Mouse (Mus musculus): ENCODE results near the gene Mtch1.

Mtch1 gene

DNA sequence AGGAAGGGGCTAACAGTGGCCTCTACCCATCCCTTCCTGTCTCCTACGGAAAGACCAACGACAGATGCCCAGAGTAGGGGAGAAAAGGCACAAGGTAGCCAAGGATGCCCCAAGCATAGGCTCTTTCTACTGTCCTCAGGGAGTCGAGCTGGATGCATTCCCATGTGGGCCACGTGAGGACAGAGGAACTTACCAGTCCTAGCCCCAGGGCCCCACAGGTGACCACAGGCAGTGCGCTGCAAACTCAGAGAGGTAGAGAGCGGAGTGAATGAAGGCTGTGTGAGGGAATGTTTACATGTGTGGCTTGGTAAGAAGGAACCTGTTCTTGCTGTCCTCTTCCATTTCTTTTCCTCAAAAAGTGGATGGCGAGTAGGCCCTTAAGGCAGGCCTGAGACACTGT lies 41.9 kb downstream of the Mtch1 start:
- WGBS: 74% methylated on average over 7 of the region's 7 CpGs

DNA sequence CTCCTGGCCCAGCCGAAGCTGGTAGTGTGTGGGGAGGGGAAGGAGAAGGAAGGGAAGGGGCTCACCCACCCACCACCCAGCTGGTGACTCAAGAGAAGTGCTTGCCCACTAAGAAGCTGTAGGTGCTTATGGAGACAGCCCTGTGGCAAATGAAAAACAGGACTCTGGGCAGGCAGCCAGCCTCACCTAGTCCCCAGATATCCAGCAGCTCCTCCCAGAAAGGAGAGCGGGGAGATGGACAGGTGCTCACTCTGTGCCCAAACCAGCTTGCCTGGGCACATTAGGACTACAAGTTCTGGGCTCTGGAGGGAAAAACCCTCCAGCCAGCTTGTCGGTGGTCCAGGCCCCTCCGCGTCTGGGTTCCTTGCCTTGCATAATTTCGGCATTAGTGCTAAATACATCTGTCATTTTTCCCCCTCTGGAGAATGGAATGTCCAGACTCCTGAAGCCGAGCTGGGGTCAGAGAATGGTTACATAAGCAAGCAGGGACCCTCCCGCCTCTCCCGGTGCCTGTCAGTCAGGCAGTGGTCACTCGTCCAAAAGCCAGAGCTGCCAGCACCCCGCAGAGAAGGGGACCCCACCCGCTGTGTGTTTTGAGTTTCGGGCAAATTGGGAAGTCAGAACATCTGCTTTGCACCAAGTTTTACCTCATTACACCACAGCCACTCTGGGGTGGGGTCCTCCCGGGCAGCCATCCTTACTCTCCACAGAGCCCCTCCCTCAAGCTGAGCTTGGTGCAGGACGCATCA lies 42.5 kb downstream of the Mtch1 start:
- 38% methylated on average over 15 of the region's 15 CpGs for WGBS

DNA sequence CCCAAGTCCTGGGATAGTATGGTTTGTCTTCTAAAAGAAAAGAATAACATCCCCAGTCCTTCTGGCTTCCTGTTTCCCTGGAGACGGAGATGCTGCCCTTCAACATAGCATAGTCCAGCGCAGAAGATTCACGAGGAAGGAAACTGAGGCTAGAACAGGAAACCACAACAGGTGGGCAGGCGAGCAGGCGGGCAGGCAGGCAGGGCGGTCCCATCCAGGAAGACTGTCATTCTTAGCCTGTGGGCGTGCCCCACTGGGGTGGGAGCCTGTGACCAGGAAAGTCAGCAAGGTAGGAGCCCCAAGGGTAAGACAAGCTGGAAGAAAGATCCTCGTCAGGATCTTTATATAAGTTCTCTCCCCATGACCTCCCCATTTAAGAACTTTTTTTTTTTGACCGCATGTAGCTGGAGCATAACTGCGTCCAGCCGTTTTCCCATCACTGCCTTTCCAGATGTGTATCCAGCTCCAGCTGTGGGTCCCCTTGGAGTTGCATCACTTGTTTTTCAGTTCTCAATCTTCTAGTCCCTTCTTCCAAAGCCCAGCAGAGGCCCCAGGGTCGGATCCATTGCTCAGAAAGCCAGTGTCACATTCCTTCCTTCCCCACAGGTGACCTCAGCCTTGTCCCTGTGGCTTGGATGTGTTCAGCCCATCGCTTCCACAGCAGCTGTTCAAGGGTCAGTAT lies 43.2 kb downstream of the Mtch1 start:
- WGBS: 69% methylated on average over 13 of the region's 13 CpGs

DNA sequence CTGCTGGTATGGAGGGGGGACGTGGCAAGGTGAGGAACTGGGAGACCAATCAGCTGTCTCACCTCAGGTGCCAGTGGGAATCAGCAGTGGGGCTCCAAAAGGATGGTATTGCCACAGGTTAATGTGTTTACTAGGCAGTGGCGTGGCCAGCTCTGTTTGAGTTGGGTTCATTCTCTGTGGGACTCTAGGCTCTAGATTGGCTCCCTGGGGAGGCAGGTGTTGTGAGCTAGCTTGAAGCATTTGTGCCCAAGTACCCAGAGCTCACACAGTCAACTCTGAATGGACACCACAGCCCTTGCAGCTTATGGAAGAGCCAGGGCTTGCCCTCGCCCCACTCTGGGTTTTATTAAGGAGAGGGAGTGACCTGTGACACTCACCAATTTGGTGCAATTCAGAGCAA lies 43.9 kb downstream of the Mtch1 start:
- WGBS: 86% methylated on average over 3 of the region's 3 CpGs

DNA sequence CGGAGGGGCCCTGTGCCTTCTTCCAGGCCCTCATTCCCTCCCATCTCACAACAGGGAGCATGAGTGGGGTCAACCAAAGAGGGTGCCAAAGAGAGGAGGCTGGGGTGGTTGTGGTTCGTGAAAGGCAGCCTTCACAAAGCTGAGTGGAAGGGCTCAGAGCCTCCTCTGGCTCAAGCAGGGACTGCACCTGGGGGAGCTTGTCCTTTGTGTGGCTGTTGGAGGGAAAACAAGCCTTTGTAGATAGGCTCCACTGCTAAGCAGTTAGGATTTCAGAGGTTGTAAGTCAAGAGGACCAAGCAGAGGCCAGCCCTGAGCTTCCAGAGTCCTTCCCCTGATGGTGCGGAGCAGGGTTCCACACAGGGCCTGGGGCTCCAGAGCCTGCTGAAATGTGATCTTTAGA lies 44.6 kb downstream of the Mtch1 start:
- WGBS: 69% methylated on average over 3 of the region's 3 CpGs

DNA sequence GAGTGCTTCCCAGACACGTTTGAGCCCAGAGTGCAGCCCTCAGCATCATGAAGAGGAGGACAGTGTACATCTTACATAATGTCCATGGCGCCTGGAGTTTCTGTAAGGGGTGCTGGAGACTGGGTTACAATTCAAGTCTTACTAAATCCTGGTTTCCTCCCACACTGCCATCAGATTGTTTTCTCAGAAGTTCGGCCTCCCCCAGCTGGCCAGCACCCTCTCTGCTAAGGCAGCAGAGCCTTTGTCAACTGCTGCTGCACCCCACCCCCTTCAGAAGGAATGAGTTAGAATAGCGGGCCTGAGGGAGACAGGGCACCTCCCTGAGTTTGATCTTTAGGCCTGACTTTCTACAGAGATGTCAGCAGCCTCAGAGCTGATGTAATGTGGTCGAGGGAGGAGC lies 45.6 kb downstream of the Mtch1 start:
- 62% methylated on average over 5 of the region's 5 CpGs for WGBS

DNA sequence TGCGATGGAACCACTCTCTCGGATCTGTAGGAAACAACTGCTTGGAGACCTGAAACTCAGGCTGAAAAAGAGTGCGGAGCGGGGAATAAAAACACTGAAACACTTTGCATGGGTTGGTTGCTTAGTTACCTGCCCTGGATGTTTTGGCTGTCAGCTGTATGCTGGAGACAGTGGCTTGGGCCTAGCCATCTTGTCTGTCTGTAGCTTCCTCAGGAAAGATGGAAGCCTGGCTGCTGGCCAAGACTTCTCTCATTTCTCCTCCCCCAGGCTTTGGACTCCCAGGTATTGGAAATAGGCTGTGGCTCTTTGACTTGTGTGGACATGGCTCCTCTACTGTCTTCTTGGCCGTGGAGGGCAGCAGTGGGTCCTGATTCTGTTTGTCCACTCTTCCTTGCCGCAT lies 46.3 kb downstream of the Mtch1 start:
- 81% methylated on average over 6 of the region's 6 CpGs for WGBS

DNA sequence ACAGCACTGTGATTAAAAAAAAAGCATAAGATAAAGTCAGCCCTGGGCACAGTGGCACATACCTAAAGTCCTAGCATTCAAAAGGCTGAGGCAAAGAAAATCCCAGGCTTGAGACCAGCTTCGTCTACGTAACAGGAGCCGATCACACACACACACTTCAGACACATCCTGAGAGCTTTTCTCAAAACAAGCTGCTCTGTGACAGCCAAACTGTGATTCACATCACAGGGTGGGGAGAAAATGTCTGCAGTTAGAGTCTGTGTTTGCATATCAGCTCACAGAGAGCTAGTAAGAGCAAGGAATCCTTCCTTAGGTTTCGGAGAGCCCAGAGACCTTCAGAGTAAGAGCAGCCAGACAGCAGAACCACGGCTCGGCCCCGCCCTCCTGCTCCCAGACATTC lies 46.8 kb downstream of the Mtch1 start:
- WGBS: 70% methylated on average over 7 of the region's 7 CpGs

DNA sequence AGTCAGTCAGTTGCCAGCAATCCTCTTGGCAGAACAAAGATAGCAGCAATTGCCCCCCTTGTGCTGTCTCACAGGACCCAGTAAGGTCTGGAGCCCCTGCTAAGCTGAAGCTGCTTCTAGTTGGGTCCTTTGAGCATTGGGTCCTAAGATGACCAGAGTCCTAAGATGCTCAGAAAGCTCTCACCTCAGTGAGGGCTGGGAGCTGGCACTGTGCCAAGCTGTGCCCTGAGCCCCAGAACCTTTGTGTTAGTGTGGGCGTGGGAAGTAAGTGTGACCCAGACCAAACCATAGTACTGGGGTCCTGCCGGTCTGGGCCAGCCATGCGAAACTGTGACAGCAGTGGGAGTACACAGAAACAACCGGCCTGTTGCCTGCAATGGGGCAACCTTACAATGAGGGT lies 48.5 kb downstream of the Mtch1 start:
- 88% methylated on average over 4 of the region's 4 CpGs for WGBS

DNA sequence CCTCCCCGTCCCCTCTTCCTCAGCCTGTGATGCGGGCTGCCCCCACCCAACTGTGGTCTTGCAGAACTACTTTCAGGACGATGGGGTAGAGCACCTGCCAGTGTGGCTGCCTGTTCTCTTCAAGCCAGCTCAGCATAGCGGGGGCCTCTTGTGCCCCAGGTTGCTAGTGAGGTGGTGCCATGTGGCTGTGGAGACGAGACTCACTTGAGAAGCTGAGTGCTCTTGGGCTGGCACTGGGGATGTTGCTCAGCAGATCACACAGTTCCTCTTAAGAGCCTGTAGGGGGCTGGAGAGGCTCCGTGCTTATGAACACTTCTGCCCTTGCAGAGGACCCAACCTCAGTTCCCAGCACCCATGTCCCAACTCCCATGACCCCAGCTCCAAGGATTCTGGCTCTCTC lies 49.9 kb downstream of the Mtch1 start:
- 93% methylated on average over 6 of the region's 6 CpGs for WGBS

DNA sequence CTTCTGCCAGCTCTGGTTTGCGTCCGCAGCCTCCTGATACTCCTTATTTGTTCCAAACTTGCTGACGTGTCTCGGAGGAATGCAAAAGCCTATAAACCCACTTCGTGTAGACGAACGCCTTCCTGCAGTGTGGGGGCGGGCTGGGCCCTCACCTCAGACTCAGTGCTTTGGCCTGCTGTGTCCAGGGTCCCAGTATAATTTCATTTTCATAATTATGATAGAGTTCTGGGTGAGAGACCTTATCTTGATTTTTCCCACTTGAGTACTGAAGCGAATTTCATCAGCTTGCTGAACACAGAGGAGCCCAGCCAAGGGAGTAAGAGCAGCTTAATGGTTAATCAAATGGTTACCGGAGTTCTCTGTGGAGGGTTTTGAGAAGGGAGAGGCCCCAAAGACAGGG lies 50.4 kb downstream of the Mtch1 start:
- WGBS: 90% methylated on average over 10 of the region's 10 CpGs

DNA sequence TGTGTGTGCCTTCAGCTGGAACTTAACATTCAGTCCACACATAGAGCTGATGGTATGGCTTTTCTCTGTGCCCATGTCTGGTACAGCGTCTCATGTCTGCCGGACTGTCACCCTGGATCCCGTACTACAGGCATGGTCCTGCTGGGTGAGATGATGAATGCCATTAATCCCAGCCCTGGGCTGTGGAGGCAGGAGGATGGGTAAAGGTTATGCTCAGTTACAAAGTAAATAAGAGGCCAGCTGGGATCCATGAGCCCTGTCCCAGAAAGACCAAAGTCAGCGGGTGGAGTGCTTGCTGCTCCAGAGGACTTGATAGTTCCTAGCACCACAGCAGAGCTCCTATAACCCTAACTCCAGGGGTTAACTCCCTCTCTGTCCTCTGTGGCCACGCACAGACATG lies 51.9 kb downstream of the Mtch1 start:
- WGBS: 91% methylated on average over 5 of the region's 5 CpGs

DNA sequence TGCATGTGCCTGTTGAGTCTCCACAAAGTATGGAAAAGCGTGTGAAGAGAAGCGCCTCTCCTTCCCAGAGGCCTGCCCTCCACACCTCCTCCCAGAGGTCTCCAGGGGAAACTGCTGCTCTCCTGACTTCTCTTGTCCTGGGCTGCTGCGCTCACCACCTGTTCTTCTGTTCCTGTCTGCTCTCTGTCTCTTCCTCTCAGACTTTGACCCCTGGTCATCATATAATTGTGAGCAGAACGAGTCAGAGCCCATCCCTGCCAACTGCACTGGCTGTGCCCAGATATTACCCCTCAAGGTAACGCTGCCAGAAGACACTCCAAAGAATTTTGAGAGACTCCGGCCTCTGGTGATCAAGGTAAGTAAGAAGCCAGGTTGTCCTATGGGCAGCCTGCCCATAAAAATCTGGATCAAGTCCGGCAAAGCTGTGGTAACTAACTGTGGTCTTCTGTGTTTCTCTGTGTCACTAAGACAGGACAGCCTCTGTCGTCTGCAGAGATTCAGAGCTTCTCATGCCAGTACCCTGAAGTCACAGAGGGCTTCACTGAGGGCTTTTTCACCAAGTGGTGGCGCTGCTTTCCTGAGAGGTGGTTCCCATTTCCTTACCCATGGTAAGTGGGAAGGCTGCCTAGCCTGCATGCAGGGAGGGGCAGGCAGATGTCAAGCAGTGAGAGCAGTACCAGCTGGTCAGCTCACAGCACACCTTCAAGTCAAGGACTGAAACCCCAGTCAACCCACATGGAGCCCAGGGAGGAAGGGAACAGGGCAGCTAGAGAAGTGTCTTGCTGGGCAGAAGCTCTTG lies 53.7 kb downstream of the Mtch1 start:
- 79% methylated on average over 9 of the region's 9 CpGs for WGBS

DNA sequence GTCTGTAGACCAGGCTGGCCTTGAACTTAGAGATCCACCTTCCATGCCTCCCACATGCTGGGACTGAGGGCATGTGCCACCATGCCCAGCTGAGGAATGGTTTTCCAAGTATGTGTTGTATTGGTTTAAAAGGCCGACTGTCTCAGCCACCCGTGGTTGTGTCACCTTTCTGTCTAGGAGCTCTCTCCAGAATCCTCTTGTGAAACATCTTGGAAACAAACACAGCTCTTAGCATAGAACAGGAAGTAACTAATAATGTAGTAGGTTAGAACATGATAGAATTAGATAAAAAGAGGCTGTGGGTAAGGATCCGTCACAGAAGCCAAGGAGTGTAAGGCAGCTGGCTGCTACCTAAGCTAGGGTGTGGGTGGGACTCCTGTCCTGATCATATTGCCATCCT lies 54.7 kb downstream of the Mtch1 start:
- WGBS: 70% methylated on average over 3 of the region's 3 CpGs

DNA sequence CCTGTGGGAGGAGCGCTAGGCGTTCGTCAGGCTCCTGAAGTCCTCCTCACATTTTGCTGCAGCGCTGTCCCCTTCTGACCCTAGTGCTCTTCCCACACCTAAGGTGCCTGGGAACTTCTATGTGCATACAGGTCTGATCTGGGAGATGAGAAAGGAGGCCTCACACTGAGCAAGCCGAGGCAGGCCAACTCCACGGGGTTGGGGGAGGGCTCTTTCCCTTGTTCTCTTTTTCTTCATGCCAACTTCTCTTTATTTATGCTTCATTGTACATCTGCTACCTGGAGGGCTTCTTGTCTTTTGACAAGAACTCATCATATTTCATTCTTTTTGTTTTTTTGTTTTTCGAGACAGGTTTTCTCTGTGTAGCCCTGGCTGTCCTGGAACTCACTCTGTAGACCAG lies 55.9 kb downstream of the Mtch1 start:
- 89% methylated on average over 7 of the region's 7 CpGs for WGBS

DNA sequence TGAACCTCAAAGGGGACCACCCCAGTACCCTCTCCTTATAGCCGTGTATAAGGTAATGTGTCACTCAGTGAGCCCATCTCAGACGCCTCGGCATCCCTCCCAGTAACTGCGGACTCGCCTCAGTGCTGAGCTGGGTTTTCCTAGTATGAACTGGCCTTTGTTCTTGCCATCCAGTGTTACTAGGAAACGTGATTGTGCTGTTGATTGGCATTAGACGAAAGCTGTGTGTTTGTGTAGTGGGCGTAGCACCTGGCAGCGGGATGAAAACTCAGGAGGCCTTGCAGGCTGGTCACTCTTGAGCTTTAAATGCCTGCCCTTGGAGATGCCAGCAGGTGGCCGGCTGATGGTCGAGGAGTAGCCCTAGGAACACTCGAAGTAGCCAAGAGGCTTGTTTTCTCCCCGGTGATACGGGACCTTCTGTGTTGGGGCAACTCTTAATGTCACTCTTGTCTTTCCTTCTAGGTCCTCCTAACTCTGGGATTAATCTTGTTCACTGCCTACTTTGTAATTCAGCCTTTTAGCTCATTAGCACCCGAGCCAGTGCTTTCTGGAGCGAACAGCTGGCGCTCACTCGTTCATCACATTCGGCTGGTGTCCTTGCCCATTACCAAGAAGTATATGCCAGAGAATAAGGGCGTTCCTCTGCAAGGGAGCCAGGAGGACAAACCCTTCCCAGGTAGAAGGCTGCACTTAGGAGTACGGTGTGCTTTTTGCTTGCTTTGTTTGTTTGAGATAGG lies 65.3 kb downstream of the Mtch1 start:
- 54% methylated on average over 21 of the region's 21 CpGs for WGBS

Data from cerebral cortex, adult 2 months (tissue).